Comparison of ENCODE assay signal across 10 mouse cellular contexts in the genomic region with DNA sequence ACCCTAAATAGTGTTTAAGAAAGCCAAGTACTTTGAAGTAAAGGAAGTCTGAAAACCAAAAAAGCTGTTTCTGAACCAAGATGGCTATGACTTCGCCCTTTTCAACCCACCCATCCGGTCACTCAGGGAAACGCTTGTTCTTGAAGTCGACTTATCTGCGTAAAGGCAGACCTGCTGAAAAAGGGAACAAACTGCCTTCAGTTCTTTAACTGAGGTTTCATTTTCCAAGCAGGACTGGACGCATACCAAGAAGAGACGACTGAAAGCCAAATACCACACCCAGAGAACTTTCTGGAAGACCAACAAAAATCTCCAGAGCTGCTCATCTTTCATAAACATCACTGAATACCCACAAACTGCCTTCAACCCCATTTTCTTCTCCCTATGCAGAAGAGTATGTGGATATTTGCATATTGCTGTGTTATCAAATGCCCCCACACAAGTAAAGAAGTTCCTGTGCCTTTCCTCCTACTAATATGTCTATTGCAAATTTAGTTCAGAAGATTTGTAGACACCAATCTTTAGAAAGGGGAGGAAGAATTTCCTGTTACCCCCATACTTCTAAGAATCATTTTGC.
DNase-seq lines count a peak whose midpoint lies in the region; ATAC-seq and TF ChIP-seq lines count a peak whose summit lies in the region.
"Had no signal": no experiment of that assay in that cellular context is flagged by ENCODE, and none has a peak within 500 bp of the region (broad histone marks: within the 10 kb centered on the region; RNA-seq: fewer than 3 reads in every experiment).

No protein-coding gene starts in this region.

- peak; percentile 77 for ATAC-seq in G1E (ENCODE audit: extremely low read depth, insufficient number of reproducible peaks, low FRiP score, poor library complexity, severe bottlenecking)
- ATAC-seq in common myeloid progenitor, adult 5-6 weeks (replicated peaks; ENCODE audit: low read depth, poor library complexity, severe bottlenecking), result peak; percentile 95
- ATAC-seq in forebrain, embryonic 15.5 days (replicated peaks), result no peak
- ATAC-seq: hindbrain, embryonic 16.5 days had no signal

- H3K4me1 ChIP-seq in heart, embryonic 10.5 days, result no peaks in the 10 kb centered on the region
- peaks cover 43% of the 10 kb centered on the region for H3K4me1 ChIP-seq in G1E (ENCODE audit: insufficient read depth, low read depth, low read length)
- H3K4me1 ChIP-seq in megakaryocyte, embryonic 14.5 days, result peaks cover 43% of the 10 kb centered on the region
- no peaks in the 10 kb centered on the region for H3K4me1 ChIP-seq in forebrain, embryonic 15.5 days

- no peaks in the 10 kb centered on the region for H3K36me3 ChIP-seq in heart, embryonic 10.5 days
- no peaks in the 10 kb centered on the region for H3K36me3 ChIP-seq in G1E (replicated peaks)
- H3K36me3 ChIP-seq in megakaryocyte, embryonic 14.5 days (replicated peaks; ENCODE audit: low read length), result peaks cover 5% of the 10 kb centered on the region
- no peaks in the 10 kb centered on the region for H3K36me3 ChIP-seq in forebrain, embryonic 15.5 days

- H3K27me3 ChIP-seq in heart, embryonic 10.5 days (ENCODE audit: insufficient read depth, poor library complexity, severe bottlenecking), result no peaks in the 10 kb centered on the region
- H3K27me3 ChIP-seq in G1E (ENCODE audit: insufficient read depth, low read length), result no peaks in the 10 kb centered on the region
- no peaks in the 10 kb centered on the region for H3K27me3 ChIP-seq in megakaryocyte, embryonic 14.5 days (replicated peaks)
- no peaks in the 10 kb centered on the region for H3K27me3 ChIP-seq in forebrain, embryonic 15.5 days

- H3K9me3 ChIP-seq in heart, embryonic 10.5 days, result no peaks in the 10 kb centered on the region
- H3K9me3 ChIP-seq in G1E (replicated peaks), result 0 out of 2 replicates have a peak, but pooled peaks cover 2% of the 10 kb centered on the region
- no peaks in the 10 kb centered on the region for H3K9me3 ChIP-seq in megakaryocyte, embryonic 14.5 days
- no peaks in the 10 kb centered on the region for H3K9me3 ChIP-seq in forebrain, embryonic 15.5 days

- TF ChIP-seq CTCF in G1E (IDR thresholded peaks at IDR 0.05; ENCODE audit: low read depth, low read length), result no peak

- 74% methylated on average over 7 of the region's 7 CpGs for WGBS in heart, embryonic 10.5 days
- 92% methylated on average over 7 of the region's 7 CpGs for WGBS in forebrain, embryonic 15.5 days

- no peak overlapping the region for H3K27ac ChIP-seq in heart, embryonic 10.5 days
- H3K27ac ChIP-seq in forebrain, embryonic 15.5 days (replicated peaks), result no peak overlapping the region
- H3K27ac ChIP-seq: heart, adult 2 months had no signal

- H3K9ac ChIP-seq in forebrain, embryonic 15.5 days (replicated peaks), result no peak overlapping the region

- H3K4me3 ChIP-seq in heart, embryonic 10.5 days, result no peak overlapping the region
- no peak overlapping the region; the same call in 1 of the 2 replicates for H3K4me3 ChIP-seq in G1E (ENCODE audit: low read depth, low read length)
- peak overlapping the region; percentile 84 for H3K4me3 ChIP-seq in megakaryocyte, embryonic 14.5 days (replicated peaks)
- H3K4me3 ChIP-seq in forebrain, embryonic 15.5 days, result no peak overlapping the region
- H3K4me3 ChIP-seq: heart, adult 2 months had no signal

- peak; percentile 20 for DNase-seq in heart, adult 8-10 months (ENCODE audit: low spot score)
- DNase-seq in heart, embryonic 10.5 days (ENCODE audit: low spot score), result no peak
- DNase-seq in G1E (ENCODE audit: low spot score), result peak; percentile 35
- no peak for DNase-seq in adrenal gland, adult 2 months
- DNase-seq: lung, postnatal 36 days had no signal

- no peak overlapping the region for H3K4me2 ChIP-seq in forebrain, embryonic 15.5 days (replicated peaks)

Comparison
In these comparisons a context has a peak if more than half of its experiments do, and no peak if none do; other contexts are left out.
1. DNase-seq: peak in heart, adult 8-10 months (single experiment) and G1E (single experiment); none in heart, embryonic 10.5 days (single experiment) and adrenal gland, adult 2 months (single experiment).